Mouse (Mus musculus): ENCODE data around the gene Rnf113a2.

- TF ChIP-seq POLR2A (IDR thresholded peaks at IDR 0.05; ENCODE audit: insufficient read depth, low read depth, low read length) (no peak), CTCF (IDR thresholded peaks at IDR 0.05) (no peak)
Observed at GRCm38 (mm10) chr12:84462856-84463255, 45.9 kb downstream of the Rnf113a2 start.

Data from heart, adult 2 months (tissue).